Mouse (Mus musculus) forebrain, embryonic 15.5 days (tissue): Measurements from ENCODE around the gene Cmtm7. TPM values are rescaled to one million over a fixed set of nuclear protein-coding genes. Genes with fewer than 3 reads are reported as not detected.

Experiments
- ATAC-seq: fragments of 200-750 bp; cut with Nextera tagmentation; replicated peaks from 2 replicates; pipeline ENCODE4 v1.8.0; 2017; ENCODE audit warnings: mild to moderate bottlenecking, moderate TSS enrichment, moderate library complexity
- H3K27ac ChIP-seq: fragments of 300-500 bp; sonication (generic); replicated peaks from 2 replicates; pipeline ENCODE4 v1.5.1; 2015; ENCODE audit warnings: mild to moderate bottlenecking, inconsistent platforms
- H3K27me3 ChIP-seq: fragments of 300-500 bp; sonication (generic); 2 replicates; pipeline ENCODE4 v1.6.1; 2015; ENCODE audit warnings: inconsistent platforms
- H3K36me3 ChIP-seq: fragments of 300-500 bp; sonication (generic); 2 replicates; pipeline ENCODE4 v1.6.1; 2015; ENCODE audit warnings: mild to moderate bottlenecking, inconsistent platforms
- H3K4me1 ChIP-seq: fragments of 300-500 bp; sonication (generic); 2 replicates; pipeline ENCODE4 v1.6.1; 2015; ENCODE audit warnings: inconsistent platforms
- H3K4me2 ChIP-seq: fragments of 300-500 bp; sonication (generic); replicated peaks from 2 replicates; pipeline ENCODE4 v1.6.1; 2015; ENCODE audit warnings: mild to moderate bottlenecking, inconsistent platforms
- H3K4me3 ChIP-seq: fragments of 300-500 bp; sonication (generic); 2 replicates; pipeline ENCODE4 v1.5.1; 2015; ENCODE audit warnings: mild to moderate bottlenecking, inconsistent platforms
- H3K9ac ChIP-seq: fragments of 300-500 bp; sonication (generic); replicated peaks from 2 replicates; pipeline ENCODE4 v1.6.1; 2015; ENCODE audit warnings: mild to moderate bottlenecking, inconsistent platforms
- H3K9me3 ChIP-seq: fragments of 300-500 bp; sonication (generic); 2 replicates; pipeline ENCODE4 v1.6.1; 2016; ENCODE audit warnings: inconsistent platforms
- WGBS: fragments of 180-500 bp; shearing (Covaris S2); methylation state at CpG from one replicate; pipeline ENCODE4 v1.1.7; 2015; ENCODE audit warnings: mixed read lengths; 5-methylcytosine and 5-hydroxymethylcytosine counted together
- polyA plus RNA-seq: library from polyadenylated mRNA; unstranded; fragments of >200 nt; fragmentation: Nextera tagmentation; extraction: Ambion mirVana; gene quantifications from 2 replicates; pipeline ENCODE4 v1.2.1, GENCODE M21; 2015

Cmtm7 gene
- polyA plus RNA-seq, 1 experiment from 2014 or later: 15.2 TPM

DNA sequence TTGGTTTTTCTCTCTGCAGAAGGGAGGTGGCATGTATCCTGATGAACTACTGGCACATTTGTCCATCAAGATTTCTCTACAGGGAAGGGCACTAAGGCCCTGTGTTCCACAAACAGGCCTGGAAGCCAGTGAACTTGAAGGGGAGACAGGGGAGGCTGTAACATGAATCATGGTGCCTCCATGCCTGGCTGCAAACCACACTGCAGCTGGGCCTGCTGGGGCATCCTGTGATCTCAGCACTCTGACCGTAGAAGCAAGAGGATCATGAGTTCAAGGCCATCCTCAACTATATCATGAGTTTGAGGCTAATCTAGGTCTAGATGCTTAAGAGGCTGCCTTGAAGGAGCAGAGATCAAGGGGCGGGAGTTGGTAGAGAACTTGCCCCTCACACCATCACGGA lies 5.3 kb downstream of the Cmtm7 start:
- Histone ChIP-seq H3K27ac (no peak overlapping the region), H3K9ac (no peak overlapping the region), H3K4me3 (no peak overlapping the region), H3K4me2 (no peak overlapping the region), H3K36me3 (no peaks in the 10 kb centered on the region), H3K27me3 (no peaks in the 10 kb centered on the region), H3K4me1 (peaks cover 16% of the 10 kb centered on the region), H3K9me3 (no peaks in the 10 kb centered on the region)
- no peak for ATAC-seq
- WGBS: 95% methylated on average over 3 of the region's 3 CpGs

DNA sequence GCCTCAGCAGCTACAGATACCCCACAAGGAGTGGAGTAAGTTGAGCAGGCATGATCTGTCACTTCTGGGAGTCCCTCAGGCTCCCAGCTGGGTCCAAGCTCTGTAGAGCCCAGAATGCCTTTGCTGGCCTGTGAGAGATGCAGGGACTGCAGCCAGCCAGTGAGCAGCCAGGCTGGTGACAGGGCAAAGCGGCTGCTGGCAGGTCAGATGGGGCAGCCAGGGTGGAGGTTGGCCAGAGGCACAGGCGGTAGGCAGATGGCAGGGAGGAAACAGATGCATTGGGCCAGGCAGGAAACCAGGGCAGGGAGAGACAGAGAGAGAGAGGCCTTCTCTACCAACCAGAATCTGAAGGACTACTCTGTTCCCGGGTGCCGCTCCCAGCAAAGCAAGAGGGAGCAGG lies 6.4 kb downstream of the Cmtm7 start:
- Histone ChIP-seq H3K9me3 (no peaks in the 10 kb centered on the region), H3K36me3 (no peaks in the 10 kb centered on the region), H3K4me2 (no peak overlapping the region), H3K4me3 (no peak overlapping the region), H3K4me1 (peaks cover 5% of the 10 kb centered on the region), H3K9ac (no peak overlapping the region), H3K27me3 (no peaks in the 10 kb centered on the region), H3K27ac (no peak overlapping the region)
- 66% methylated on average over 4 of the region's 4 CpGs for WGBS
- no peak for ATAC-seq

DNA sequence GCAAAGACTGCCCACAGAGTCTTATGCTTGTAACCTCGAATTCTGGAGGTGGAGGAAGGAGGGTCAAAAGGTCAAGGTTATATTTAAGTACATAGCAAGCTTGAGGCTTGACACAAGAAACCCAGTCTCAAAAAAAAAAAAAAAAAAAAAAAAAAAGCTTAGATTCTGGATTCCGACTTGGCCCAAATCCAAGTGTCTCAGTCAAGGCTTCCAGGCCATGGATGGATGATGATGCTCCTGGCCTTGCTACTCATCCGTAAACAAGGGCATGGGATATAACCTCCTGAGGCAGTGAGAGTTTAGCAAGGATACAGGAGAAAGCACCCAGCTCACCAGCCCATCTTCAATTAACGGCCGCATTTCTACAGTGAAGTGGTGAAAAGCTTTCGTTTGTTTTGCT lies 7.0 kb downstream of the Cmtm7 start:
- no peak overlapping the region for H3K27ac ChIP-seq
- H3K9me3 ChIP-seq: no peaks in the 10 kb centered on the region
- no peaks in the 10 kb centered on the region for H3K27me3 ChIP-seq
- WGBS: 82% methylated on average over 6 of the region's 6 CpGs
- H3K36me3 ChIP-seq: no peaks in the 10 kb centered on the region
- H3K4me1 ChIP-seq: no peaks in the 10 kb centered on the region
- no peak overlapping the region for H3K9ac ChIP-seq
- H3K4me3 ChIP-seq: no peak overlapping the region
- H3K4me2 ChIP-seq: no peak overlapping the region
- no peak for ATAC-seq

DNA sequence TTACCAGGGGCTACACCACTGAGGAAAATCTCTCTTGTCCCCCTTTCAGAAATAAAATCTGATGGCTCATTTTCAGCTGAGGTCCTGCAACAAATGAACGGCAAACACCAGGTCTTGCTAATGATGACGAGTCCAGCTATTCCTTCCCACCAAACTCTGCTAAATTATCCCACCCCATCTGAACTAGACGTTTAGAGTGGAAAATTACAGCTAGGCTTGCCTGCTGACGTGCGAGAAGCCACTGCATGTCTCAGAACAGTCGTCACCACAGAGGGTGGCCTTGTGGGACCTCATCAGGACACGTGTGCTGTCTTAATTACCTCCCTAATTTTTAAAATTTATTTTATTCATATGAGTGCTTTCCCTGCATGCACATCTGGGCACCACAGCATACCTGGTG lies 10.1 kb downstream of the Cmtm7 start:
- Histone ChIP-seq H3K9ac (no peak overlapping the region), H3K27me3 (no peaks in the 10 kb centered on the region), H3K4me3 (no peak overlapping the region), H3K4me1 (peaks cover 15% of the 10 kb centered on the region), H3K9me3 (no peaks in the 10 kb centered on the region), H3K36me3 (no peaks in the 10 kb centered on the region), H3K4me2 (no peak overlapping the region), H3K27ac (no peak overlapping the region)
- WGBS: 87% methylated on average over 7 of the region's 7 CpGs
- ATAC-seq: no peak

DNA sequence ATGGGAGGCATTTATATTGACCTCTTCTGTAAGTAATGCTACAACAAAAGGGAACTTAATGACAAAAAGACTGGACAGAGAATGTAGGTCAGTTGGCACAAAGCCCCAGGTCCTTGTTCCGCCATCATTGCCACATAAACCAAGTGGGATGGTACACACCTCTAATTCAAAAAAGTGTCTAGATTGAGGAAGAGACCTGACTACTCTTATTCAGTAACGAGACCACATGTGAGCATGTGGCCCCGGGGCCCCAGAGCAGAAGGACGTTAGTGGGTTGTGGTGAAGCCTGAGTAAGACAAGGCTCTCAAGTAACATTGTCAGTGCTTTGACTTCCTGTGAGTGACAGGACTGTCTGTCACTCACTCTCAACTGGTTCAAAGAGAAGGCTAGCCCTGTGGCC lies 11.4 kb downstream of the Cmtm7 start:
- no peak for ATAC-seq
- 83% methylated on average over 4 of the region's 4 CpGs for WGBS
- Histone ChIP-seq H3K4me2 (no peak overlapping the region), H3K36me3 (no peaks in the 10 kb centered on the region), H3K4me1 (peaks cover 16% of the 10 kb centered on the region), H3K9me3 (no peaks in the 10 kb centered on the region), H3K9ac (no peak overlapping the region), H3K4me3 (no peak overlapping the region), H3K27me3 (no peaks in the 10 kb centered on the region), H3K27ac (no peak overlapping the region)

DNA sequence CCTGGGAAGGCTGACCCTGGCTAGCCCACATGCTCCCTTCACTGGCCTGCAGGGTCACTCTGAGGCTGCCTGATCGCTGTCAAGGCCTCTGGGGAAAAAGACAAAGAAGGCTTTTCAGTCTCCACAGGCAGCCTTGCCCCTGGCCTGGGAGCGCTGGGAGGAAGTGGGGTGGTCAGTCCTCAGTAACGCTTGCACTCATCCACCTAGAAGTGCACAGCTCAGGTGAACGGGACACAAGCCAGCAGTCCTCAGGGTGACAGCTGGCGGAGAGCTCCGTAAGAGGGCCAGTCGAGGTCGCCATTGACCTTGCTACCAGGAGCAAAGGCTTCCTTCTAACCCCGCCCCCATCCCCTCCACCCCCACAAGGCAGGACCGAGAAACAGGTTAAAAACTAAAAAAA lies 13.6 kb downstream of the Cmtm7 start:
- H3K4me3 ChIP-seq: no peak overlapping the region
- H3K36me3 ChIP-seq: no peaks in the 10 kb centered on the region
- no peak overlapping the region for H3K9ac ChIP-seq
- ATAC-seq: no peak
- H3K4me2 ChIP-seq: no peak overlapping the region
- H3K9me3 ChIP-seq: no peaks in the 10 kb centered on the region
- no peak overlapping the region for H3K27ac ChIP-seq
- peaks cover 16% of the 10 kb centered on the region for H3K4me1 ChIP-seq
- no peaks in the 10 kb centered on the region for H3K27me3 ChIP-seq
- WGBS: 62% methylated on average over 10 of the region's 10 CpGs

DNA sequence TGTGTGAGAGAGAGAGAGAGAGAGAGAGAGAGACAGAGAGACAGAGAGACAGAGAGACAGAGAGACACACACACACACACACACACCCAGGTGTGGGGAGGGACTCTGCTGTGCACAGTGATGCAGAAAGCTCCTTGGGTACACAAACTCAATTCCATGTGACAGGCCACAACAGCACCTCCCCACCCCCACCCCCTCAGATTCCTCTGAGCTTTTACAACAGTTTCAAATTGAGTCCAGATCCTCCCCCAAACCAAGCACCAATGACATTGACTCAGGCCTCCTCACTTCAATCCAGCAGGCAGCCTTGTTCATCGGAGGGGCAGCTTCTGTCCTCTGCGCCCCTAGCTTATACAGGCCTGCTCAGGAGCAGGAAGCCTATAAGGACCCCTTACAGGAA lies 14.1 kb downstream of the Cmtm7 start:
- ATAC-seq: peak; percentile 23
- Histone ChIP-seq H3K9ac (no peak overlapping the region), H3K9me3 (no peaks in the 10 kb centered on the region), H3K27ac (no peak overlapping the region), H3K4me1 (peaks cover 16% of the 10 kb centered on the region), H3K27me3 (no peaks in the 10 kb centered on the region), H3K4me2 (no peak overlapping the region), H3K4me3 (no peak overlapping the region), H3K36me3 (no peaks in the 10 kb centered on the region)
- WGBS: 83% methylated on average over 2 of the region's 2 CpGs

DNA sequence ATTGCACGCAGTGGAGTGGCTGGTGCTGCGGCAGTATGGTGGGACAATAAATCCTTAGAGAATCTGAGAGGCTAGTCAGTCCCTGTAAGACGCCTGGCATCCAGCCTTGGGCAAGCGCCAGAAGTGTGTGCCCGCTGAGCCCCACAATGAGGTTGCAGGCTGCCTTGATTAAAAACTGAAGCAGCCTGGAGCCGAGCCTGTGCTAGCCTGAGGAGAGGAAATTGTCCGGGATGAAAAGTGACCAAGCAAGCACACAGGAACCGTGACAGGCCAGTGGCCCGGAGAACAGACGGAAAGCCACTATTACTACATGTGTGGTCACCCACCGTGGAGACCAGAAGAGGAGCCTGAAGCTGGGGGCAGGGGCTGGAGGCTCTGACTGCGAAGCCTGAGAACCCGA lies 14.6 kb downstream of the Cmtm7 start:
- Histone ChIP-seq H3K27ac (peak overlapping the region; percentile 41; the same call in 1 of the 2 replicates), H3K4me2 (no peak overlapping the region), H3K9ac (no peak overlapping the region), H3K27me3 (no peaks in the 10 kb centered on the region), H3K4me3 (no peak overlapping the region), H3K4me1 (peaks cover 16% of the 10 kb centered on the region), H3K9me3 (no peaks in the 10 kb centered on the region), H3K36me3 (no peaks in the 10 kb centered on the region)
- 23% methylated on average over 13 of the region's 13 CpGs for WGBS
- ATAC-seq: peak; percentile 84

DNA sequence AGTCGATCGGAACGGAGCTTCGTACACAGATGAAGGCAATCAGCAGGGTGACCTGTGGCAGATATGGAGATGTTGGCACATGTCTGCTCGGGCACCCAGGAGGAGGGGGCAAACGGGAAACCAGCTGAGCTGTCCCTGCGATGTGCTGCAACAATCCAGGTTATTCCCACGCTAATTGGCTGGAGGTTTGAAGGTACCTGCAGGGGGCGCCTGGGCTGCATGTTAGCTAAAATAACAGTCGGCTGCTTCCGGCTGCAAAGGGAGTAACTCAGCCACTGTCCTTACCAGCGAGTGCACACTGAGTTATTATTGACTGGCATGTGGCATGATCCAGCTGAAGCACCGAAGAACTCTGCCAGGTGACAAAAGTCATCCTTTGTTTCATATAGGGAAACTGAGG lies 18.3 kb downstream of the Cmtm7 start:
- Histone ChIP-seq H3K9me3 (no peaks in the 10 kb centered on the region), H3K4me3 (no peak overlapping the region), H3K4me2 (no peak overlapping the region), H3K4me1 (peaks cover 16% of the 10 kb centered on the region), H3K9ac (no peak overlapping the region), H3K27me3 (no peaks in the 10 kb centered on the region), H3K36me3 (no peaks in the 10 kb centered on the region), H3K27ac (no peak overlapping the region)
- WGBS: 57% methylated on average over 13 of the region's 13 CpGs
- ATAC-seq: no peak

DNA sequence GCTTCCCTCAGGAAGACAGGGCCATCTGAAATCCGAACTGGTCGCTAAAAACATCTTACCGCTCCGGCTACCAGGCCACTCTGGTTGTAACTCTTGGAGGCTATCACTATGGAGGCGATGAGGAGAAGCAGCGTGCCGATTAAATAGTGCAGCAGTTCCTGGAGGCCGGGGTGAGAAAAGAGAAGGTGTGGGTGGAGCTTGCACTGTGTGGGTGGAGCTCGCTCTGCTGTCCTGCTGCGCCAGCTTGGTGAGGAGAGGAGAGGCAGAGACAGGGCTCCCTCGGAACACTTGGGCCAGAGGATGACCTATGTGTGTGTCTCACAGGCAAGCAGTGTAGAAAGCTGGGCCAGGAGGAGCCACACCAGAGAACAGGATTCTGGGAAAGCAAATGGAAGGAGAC lies 19.8 kb downstream of the Cmtm7 start:
- H3K4me3 ChIP-seq: no peak overlapping the region
- H3K9ac ChIP-seq: no peak overlapping the region
- H3K27ac ChIP-seq: no peak overlapping the region
- H3K36me3 ChIP-seq: no peaks in the 10 kb centered on the region
- no peaks in the 10 kb centered on the region for H3K9me3 ChIP-seq
- peaks cover 4% of the 10 kb centered on the region for H3K4me1 ChIP-seq
- H3K4me2 ChIP-seq: no peak overlapping the region
- no peaks in the 10 kb centered on the region for H3K27me3 ChIP-seq
- no peak for ATAC-seq
- WGBS: 77% methylated on average over 11 of the region's 11 CpGs

DNA sequence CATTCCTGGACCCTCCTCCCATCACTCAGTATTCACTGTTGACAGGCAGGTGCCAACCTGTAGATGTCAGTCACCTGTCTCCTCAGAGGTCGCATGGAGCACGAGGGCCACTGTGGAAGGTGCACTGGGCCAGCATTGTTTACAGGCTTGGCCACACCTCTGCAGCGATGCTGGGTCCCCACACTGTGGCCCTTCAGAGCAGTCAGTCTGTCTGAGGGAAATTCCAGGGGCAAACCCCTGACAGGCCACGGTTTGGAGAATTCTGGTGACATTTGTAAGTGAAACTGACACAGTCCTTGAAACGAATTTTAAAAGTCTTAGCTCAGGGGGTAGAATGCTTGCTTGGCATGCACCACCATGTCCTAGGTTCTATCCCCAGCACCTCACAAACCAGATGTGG lies 21.3 kb downstream of the Cmtm7 start:
- Histone ChIP-seq H3K27me3 (no peaks in the 10 kb centered on the region), H3K36me3 (no peaks in the 10 kb centered on the region), H3K9me3 (no peaks in the 10 kb centered on the region), H3K4me3 (no peak overlapping the region), H3K4me2 (no peak overlapping the region), H3K9ac (no peak overlapping the region), H3K4me1 (no peaks in the 10 kb centered on the region), H3K27ac (no peak overlapping the region)
- 81% methylated on average over 5 of the region's 5 CpGs for WGBS
- ATAC-seq: no peak

DNA sequence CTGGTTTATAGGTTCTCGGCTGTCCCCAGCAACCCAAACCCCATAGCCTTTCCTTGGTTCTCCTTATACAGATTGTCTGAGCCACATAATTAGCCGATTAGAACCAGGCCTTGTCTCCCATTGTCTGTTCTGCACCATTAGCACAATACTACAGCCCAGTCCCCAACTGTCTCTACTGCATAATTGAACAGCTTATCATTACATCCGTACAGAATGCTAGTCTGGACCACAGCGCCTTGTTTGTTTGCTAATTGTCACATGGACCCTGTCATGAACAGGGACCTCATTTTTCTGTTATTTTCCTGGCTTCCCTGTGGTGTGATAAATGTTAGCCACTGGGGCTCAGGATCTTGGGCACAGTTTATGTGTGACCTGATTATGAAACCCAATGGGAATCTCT lies 21.8 kb downstream of the Cmtm7 start:
- Histone ChIP-seq H3K27me3 (no peaks in the 10 kb centered on the region), H3K27ac (no peak overlapping the region), H3K4me1 (no peaks in the 10 kb centered on the region), H3K9me3 (no peaks in the 10 kb centered on the region), H3K4me2 (no peak overlapping the region), H3K4me3 (no peak overlapping the region), H3K36me3 (no peaks in the 10 kb centered on the region), H3K9ac (no peak overlapping the region)
- WGBS: 32% methylated on average over 4 of the region's 4 CpGs
- ATAC-seq: no peak

DNA sequence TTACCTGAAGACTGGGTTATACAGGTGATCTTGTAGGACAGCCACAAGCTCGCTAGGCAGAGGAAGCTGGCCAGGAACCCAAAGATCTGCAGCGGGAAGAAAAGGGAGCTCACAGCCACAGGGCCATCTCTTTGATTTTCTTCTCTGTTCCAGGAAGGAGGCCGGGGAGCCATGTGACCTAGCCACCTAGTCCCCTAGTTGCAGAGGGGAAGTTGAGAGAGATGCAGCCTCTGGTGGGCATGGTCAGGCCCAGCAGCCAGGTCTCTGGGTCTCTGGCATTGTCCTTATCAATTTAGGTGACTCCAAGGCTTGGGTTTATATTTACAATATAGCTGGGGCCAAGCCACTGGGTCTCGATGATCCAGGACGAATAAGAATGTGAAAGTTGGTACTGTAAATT lies 22.9 kb downstream of the Cmtm7 start:
- H3K9ac ChIP-seq: no peak overlapping the region
- no peak overlapping the region for H3K4me2 ChIP-seq
- H3K36me3 ChIP-seq: no peaks in the 10 kb centered on the region
- WGBS: 97% methylated on average over 5 of the region's 5 CpGs
- no peaks in the 10 kb centered on the region for H3K9me3 ChIP-seq
- H3K27me3 ChIP-seq: no peaks in the 10 kb centered on the region
- H3K27ac ChIP-seq: no peak overlapping the region
- no peak overlapping the region for H3K4me3 ChIP-seq
- no peaks in the 10 kb centered on the region for H3K4me1 ChIP-seq
- ATAC-seq: no peak
